Mouse (Mus musculus): ENCODE data around the gene Nmrk2. TPM values are rescaled to one million over a fixed set of nuclear protein-coding genes. Genes with fewer than 3 reads are reported as not detected.

Gene Nmrk2
- polyA plus RNA-seq, 1 experiment from 2014 or later = 0.08 TPM

GRCm38 (mm10) chr10:81217267-81217666 is 15.4 kb upstream of the Nmrk2 start:
- peak; percentile 48 for DNase-seq (ENCODE audit: low spot score)

- no peak for DNase-seq (ENCODE audit: low spot score)
These were observed 15.0 kb upstream of the Nmrk2 start for GRCm38 (mm10) chr10:81216810-81217209.

GRCm38 (mm10) chr10:81216260-81216659 is 14.4 kb upstream of the Nmrk2 start:
- DNase-seq (ENCODE audit: low spot score) = no peak

GRCm38 (mm10) chr10:81210154-81210553 is 8.3 kb upstream of the Nmrk2 start:
- DNase-seq (ENCODE audit: low spot score) = no peak

GRCm38 (mm10) chr10:81204137-81204536 is 2.3 kb upstream of the Nmrk2 start:
- DNase-seq (ENCODE audit: low spot score) = no peak

- no peak for DNase-seq (ENCODE audit: low spot score)
These were observed 1.3 kb upstream of the Nmrk2 start for GRCm38 (mm10) chr10:81202978-81203720.

GRCm38 (mm10) chr10:81200605-81201287 is 1.1 kb downstream of the Nmrk2 start:
- no peak for DNase-seq (ENCODE audit: low spot score)

GRCm38 (mm10) chr10:81200141-81200540 is 1.7 kb downstream of the Nmrk2 start:
- DNase-seq (ENCODE audit: low spot score) = no peak

- no peak for DNase-seq (ENCODE audit: low spot score)
These were observed 2.9 kb downstream of the Nmrk2 start for GRCm38 (mm10) chr10:81198990-81199389.

- peak; percentile 75 for DNase-seq (ENCODE audit: low spot score)
These were observed 3.6 kb downstream of the Nmrk2 start for GRCm38 (mm10) chr10:81198230-81198629.

- DNase-seq (ENCODE audit: low spot score) = no peak
These were observed 4.5 kb downstream of the Nmrk2 start for GRCm38 (mm10) chr10:81197305-81197704.

- DNase-seq (ENCODE audit: low spot score) = no peak
These were observed 5.3 kb downstream of the Nmrk2 start for GRCm38 (mm10) chr10:81196470-81197065.

- DNase-seq (ENCODE audit: low spot score) = no peak
These were observed 6.6 kb downstream of the Nmrk2 start for GRCm38 (mm10) chr10:81195300-81195699.

GRCm38 (mm10) chr10:81193991-81194774 is 7.7 kb downstream of the Nmrk2 start:
- peak; percentile 60 for DNase-seq (ENCODE audit: low spot score)

GRCm38 (mm10) chr10:81192968-81193501 is 8.8 kb downstream of the Nmrk2 start:
- DNase-seq (ENCODE audit: low spot score) = no peak

GRCm38 (mm10) chr10:81192270-81192967 is 9.4 kb downstream of the Nmrk2 start:
- DNase-seq (ENCODE audit: low spot score) = peak; percentile 93

GRCm38 (mm10) chr10:81191342-81191982 is 10.4 kb downstream of the Nmrk2 start:
- DNase-seq (ENCODE audit: low spot score) = no peak

- DNase-seq (ENCODE audit: low spot score) = no peak
These were observed 10.9 kb downstream of the Nmrk2 start for GRCm38 (mm10) chr10:81190912-81191321.

GRCm38 (mm10) chr10:81190236-81190911 is 11.5 kb downstream of the Nmrk2 start:
- DNase-seq (ENCODE audit: low spot score) = peak; percentile 40

- DNase-seq (ENCODE audit: low spot score) = no peak
These were observed 12.0 kb downstream of the Nmrk2 start for GRCm38 (mm10) chr10:81189821-81190220.
